28 mouse cellular contexts compared by ENCODE assay signal in the genomic region with DNA sequence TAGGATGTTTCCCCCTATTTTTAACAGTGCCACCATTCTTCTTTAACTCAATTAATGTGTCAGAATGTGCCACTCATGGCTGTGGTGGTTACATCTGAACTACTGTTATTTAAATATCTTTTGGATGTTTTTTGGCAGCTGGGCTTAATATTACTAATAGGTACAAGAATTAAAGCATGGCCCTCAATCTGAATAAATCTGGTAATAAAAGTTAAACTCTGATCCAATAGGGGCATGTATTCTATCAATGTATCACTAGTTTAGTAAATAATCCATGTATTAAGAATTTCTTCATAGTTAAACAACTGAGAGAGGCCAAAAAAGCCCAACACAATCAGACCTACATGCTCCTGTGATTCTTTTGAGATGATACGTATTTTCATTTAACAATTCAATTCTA. TPM values are rescaled to one million over a fixed set of nuclear protein-coding genes. Genes with fewer than 3 reads are reported as not detected.
A peak's percentile ranks its signal among the peaks of the same experiment; 100 is the strongest.
DNase-seq lines count a peak whose midpoint lies in the region; ATAC-seq and TF ChIP-seq lines count a peak whose summit lies in the region.
"Had no signal": no experiment of that assay in that cellular context is flagged by ENCODE, and none has a peak within 500 bp of the region (broad histone marks: within the 10 kb centered on the region; RNA-seq: fewer than 3 reads in every experiment).

No protein-coding gene starts in this region.

- ATAC-seq in heart, embryonic 15.5 days (replicated peaks; ENCODE audit: insufficient number of reproducible peaks, insufficient read depth, low FRiP score, low read depth), result no peak
- ATAC-seq in lung, postnatal 0 days, result no peak
- ATAC-seq: forebrain, embryonic 14.5 days; forebrain, postnatal 0 days; hindbrain, postnatal 0 days; inflammation-experienced regulatory T-cells, adult 6 months; intestine, embryonic 16.5 days; Patski had no signal

- H3K9ac ChIP-seq in heart, adult 2 months (ENCODE audit: low read depth, low read length), result no peak overlapping the region
- no peak overlapping the region for H3K9ac ChIP-seq in heart, embryonic 15.5 days
- no peak overlapping the region for H3K9ac ChIP-seq in lung, postnatal 0 days (replicated peaks; ENCODE audit: low read depth)
- H3K9ac ChIP-seq: embryonic facial prominence, embryonic 12.5 days; embryonic facial prominence, embryonic 15.5 days; forebrain, postnatal 0 days; hindbrain, embryonic 14.5 days had no signal

- intact Hi-C loops in heart, adult 2 months (cut with DNase I), result no loop called here
- intact Hi-C loops in heart, postnatal 36 days (cut with DNase I), result loop anchor here (2.0 kb wide), 1 partner anchor 52 kb away; no protein-coding TSS in a partner anchor

- H3K36me3 ChIP-seq in heart, adult 2 months (ENCODE audit: control insufficient read depth, insufficient read depth, low read length), result peaks cover 24% of the 10 kb centered on the region
- H3K36me3 ChIP-seq in heart, embryonic 15.5 days, result no peaks in the 10 kb centered on the region
- H3K36me3 ChIP-seq in kidney, adult 2 months (ENCODE audit: control insufficient read depth, insufficient read depth, low read length), result no peaks in the 10 kb centered on the region
- H3K36me3 ChIP-seq in lung, postnatal 0 days (ENCODE audit: insufficient read depth, low read length), result no peaks in the 10 kb centered on the region
- H3K36me3 ChIP-seq: embryonic facial prominence, embryonic 12.5 days; embryonic facial prominence, embryonic 15.5 days; G1E had no signal

- no peaks in the 10 kb centered on the region for H3K79me2 ChIP-seq in heart, adult 2 months (replicated peaks; ENCODE audit: control insufficient read depth, insufficient read depth, low read length)

- peaks cover 13% of the 10 kb centered on the region for H3K4me1 ChIP-seq in heart, adult 2 months (ENCODE audit: control insufficient read depth, insufficient read depth, low read length)
- H3K4me1 ChIP-seq in heart, embryonic 15.5 days (replicated peaks), result peaks cover 3% of the 10 kb centered on the region
- peaks cover 3% of the 10 kb centered on the region; the same call in 1 of the 2 replicates for H3K4me1 ChIP-seq in kidney, adult 2 months (ENCODE audit: control insufficient read depth, insufficient read depth, low read length)
- peaks cover 4% of the 10 kb centered on the region; the same call in 1 of the 2 replicates for H3K4me1 ChIP-seq in lung, postnatal 0 days (ENCODE audit: insufficient read depth, low read depth, low read length)
- H3K4me1 ChIP-seq: embryonic facial prominence, embryonic 12.5 days; embryonic facial prominence, embryonic 15.5 days had no signal

- no peak for DNase-seq in heart, adult 2 months
- no peak for DNase-seq in heart, postnatal 4 days
- no peak for DNase-seq in heart, postnatal 36 days
- DNase-seq in kidney, adult 2 months, result peak; percentile 65
- DNase-seq in kidney, postnatal 36 days, result no peak
- no peak for DNase-seq in lung, postnatal 0 days (ENCODE audit: low spot score)
- DNase-seq in lung, adult 18-20 months, result no peak
- DNase-seq: adrenal gland, postnatal 10 days; adrenal gland, postnatal 36 days; B cell, adult 2 months; cerebellum, adult 11 months; cerebellum, adult 2 months; cerebellum, adult 9-11 months; cerebellum, postnatal 25 days; gastrocnemius, postnatal 25 days had no signal

- no peak for TF ChIP-seq POLR2A in heart, adult 2 months (IDR thresholded peaks at IDR 0.05; ENCODE audit: insufficient read depth, low read depth, low read length)
- TF ChIP-seq POLR2A in kidney, adult 2 months (IDR thresholded peaks at IDR 0.05; ENCODE audit: low read depth, low read length), result no peak

- H3K27me3 ChIP-seq in heart, adult 2 months (ENCODE audit: control insufficient read depth, insufficient read depth, low read length), result no peaks in the 10 kb centered on the region
- no peaks in the 10 kb centered on the region for H3K27me3 ChIP-seq in heart, embryonic 15.5 days
- no peaks in the 10 kb centered on the region for H3K27me3 ChIP-seq in kidney, adult 2 months (replicated peaks; ENCODE audit: control insufficient read depth, insufficient read depth, low read length)
- H3K27me3 ChIP-seq in lung, postnatal 0 days (replicated peaks; ENCODE audit: insufficient read depth, low read length), result no peaks in the 10 kb centered on the region
- H3K27me3 ChIP-seq: CH12.LX; embryonic facial prominence, embryonic 12.5 days; embryonic facial prominence, embryonic 15.5 days had no signal

- no peak for TF ChIP-seq CTCF in heart, adult 2 months (IDR thresholded peaks at IDR 0.05)
- TF ChIP-seq CTCF in kidney, adult 2 months (conservative IDR thresholded peaks at IDR 0.05; ENCODE audit: insufficient read depth, insufficient read length, low read depth, low read length), result no peak
- no peak for TF ChIP-seq CTCF in lung, postnatal 0 days (IDR thresholded peaks at IDR 0.05)

- H3K4me3 ChIP-seq in heart, adult 2 months, result no peak overlapping the region; the same call in 1 of the 2 replicates
- H3K4me3 ChIP-seq in heart, embryonic 15.5 days, result no peak overlapping the region
- H3K4me3 ChIP-seq in kidney, adult 2 months (ENCODE audit: insufficient read depth, low read depth, low read length), result no peak overlapping the region
- H3K4me3 ChIP-seq in lung, postnatal 0 days (ENCODE audit: low read depth, low read length), result no peak overlapping the region
- H3K4me3 ChIP-seq: embryonic facial prominence, embryonic 12.5 days; embryonic facial prominence, embryonic 15.5 days had no signal

- TF ChIP-seq EP300 in heart, adult 2 months (IDR thresholded peaks at IDR 0.05; ENCODE audit: insufficient read depth, low read depth, low read length), result no peak
- TF ChIP-seq EP300 in lung, postnatal 0 days (IDR thresholded peaks at IDR 0.05), result no peak

- H3K9me3 ChIP-seq in heart, embryonic 15.5 days (replicated peaks), result no peaks in the 10 kb centered on the region
- H3K9me3 ChIP-seq in lung, postnatal 0 days (ENCODE audit: low read length), result no peaks in the 10 kb centered on the region
- H3K9me3 ChIP-seq: embryonic facial prominence, embryonic 12.5 days; embryonic facial prominence, embryonic 15.5 days; G1E had no signal

- WGBS in heart, adult 2 months, result 100% methylated on average over 1 of the region's 1 CpGs
- 95% methylated on average over 1 of the region's 1 CpGs for whole genome bisulfite sequencing in heart, embryonic 15.5 days
- 66% methylated on average over 1 of the region's 1 CpGs for WGBS in kidney, adult 2 months
- WGBS in lung, postnatal 0 days, result 90% methylated on average over 1 of the region's 1 CpGs

- peak overlapping the region; percentile 91 for H3K27ac ChIP-seq in heart, adult 2 months
- H3K27ac ChIP-seq in heart, embryonic 15.5 days, result peak overlapping the region; percentile 53; the same call in 1 of the 2 replicates
- H3K27ac ChIP-seq in kidney, adult 2 months (ENCODE audit: insufficient read depth, low read depth, low read length), result peak overlapping the region; percentile 67; the same call in 1 of the 2 replicates
- H3K27ac ChIP-seq in lung, postnatal 0 days (ENCODE audit: low read length), result 0 out of 2 replicates have a peak overlapping the region, but pooled peaks have one; percentile 43
- H3K27ac ChIP-seq: embryonic facial prominence, embryonic 12.5 days; embryonic facial prominence, embryonic 15.5 days; hindbrain, embryonic 14.5 days; hindbrain, postnatal 0 days had no signal

- no peak overlapping the region for H3K4me2 ChIP-seq in heart, embryonic 15.5 days
- H3K4me2 ChIP-seq in lung, postnatal 0 days (replicated peaks; ENCODE audit: low read depth, low read length), result no peak overlapping the region
- H3K4me2 ChIP-seq: embryonic facial prominence, embryonic 12.5 days; embryonic facial prominence, embryonic 15.5 days; hindbrain, embryonic 14.5 days had no signal

RNA-seq across cellular contexts. Expression of a gene that starts 0.7 kb away (rescaled TPM):
- 1,000 to 10,000 TPM; 1,665 to 1,999 TPM for total RNA-seq in heart, adult 2 months (2021)
- 341 and 831 TPM in 2 replicates for polyA plus RNA-seq in heart, adult 2 months (2012; rRNA removed)
- 1,000 to 10,000 TPM; 1,072 to 1,101 TPM for total RNA-seq in heart, postnatal 4 days (2021)
- 125 and 164 TPM in 2 replicates for polyA plus RNA-seq in heart, embryonic 15.5 days (2015; fragmentation: Nextera tagmentation; extraction: Ambion mirVana)
- total RNA-seq in heart, postnatal 36 days (2021), result 1,000 to 10,000 TPM; 1,925 to 2,084 TPM
- polyA plus RNA-seq in kidney, adult 2 months (2012; rRNA removed), result 41.4 and 43.8 TPM in 2 replicates
- polyA plus RNA-seq in lung, postnatal 0 days (2015; fragmentation: Nextera tagmentation; extraction: Ambion mirVana), result 448 and 458 TPM in 2 replicates
- total RNA-seq: granulocyte monocyte progenitor cell, adult 5-6 weeks had no signal
- polyA plus RNA-seq: G1E had no signal
